ENCODE assay signal across 8 mouse cellular contexts in genomic region chr4:98104161-98104560, GRCm38 (mm10).
DNase-seq lines count a peak whose midpoint lies in the region; ATAC-seq and TF ChIP-seq lines count a peak whose summit lies in the region.

No protein-coding gene starts in this region.

- TF ChIP-seq POLR2A in lung, adult 2 months (IDR thresholded peaks at IDR 0.05; ENCODE audit: borderline replicate concordance, extremely low read depth, low read depth, low read length), result no peak

- no peak for DNase-seq in hindbrain, embryonic 10.5 days (ENCODE audit: low spot score)
- no peak for DNase-seq in hindbrain, postnatal 0 days (ENCODE audit: low spot score)
- peak; percentile 83 for DNase-seq in adrenal gland, postnatal 10 days
- no peak for DNase-seq in heart, postnatal 0 days (ENCODE audit: low spot score)
- DNase-seq in lung, adult 2 months, result peak; percentile 47
- no peak for DNase-seq in spleen, postnatal 10 days (ENCODE audit: low spot score in 2 of 2)
- no peak for DNase-seq in retina, postnatal 1 day

- H3K4me2 ChIP-seq in hindbrain, postnatal 0 days (ENCODE audit: low read depth, low read length), result no peak overlapping the region
- no peak overlapping the region for H3K4me2 ChIP-seq in heart, postnatal 0 days (ENCODE audit: low read depth, low read length)
- H3K4me2 ChIP-seq in intestine, embryonic 15.5 days (replicated peaks), result no peak overlapping the region

- no peak overlapping the region for H3K4me3 ChIP-seq in hindbrain, embryonic 10.5 days
- H3K4me3 ChIP-seq in hindbrain, postnatal 0 days (ENCODE audit: low read length), result no peak overlapping the region
- H3K4me3 ChIP-seq in heart, postnatal 0 days (ENCODE audit: low read depth, low read length), result no peak overlapping the region
- H3K4me3 ChIP-seq in lung, adult 2 months (replicated peaks; ENCODE audit: extremely low read depth, low read depth, low read length), result no peak overlapping the region
- no peak overlapping the region for H3K4me3 ChIP-seq in intestine, embryonic 15.5 days (replicated peaks)

- H3K27ac ChIP-seq in hindbrain, embryonic 10.5 days, result peak overlapping the region; percentile 71
- no peak overlapping the region for H3K27ac ChIP-seq in hindbrain, postnatal 0 days
- peak overlapping the region; percentile 35; the same call in 1 of the 2 replicates for H3K27ac ChIP-seq in heart, postnatal 0 days (ENCODE audit: low read depth)
- no peak overlapping the region for H3K27ac ChIP-seq in intestine, embryonic 15.5 days

- H3K9me3 ChIP-seq in hindbrain, embryonic 10.5 days, result no peaks in the 10 kb centered on the region
- no peaks in the 10 kb centered on the region for H3K9me3 ChIP-seq in hindbrain, postnatal 0 days (ENCODE audit: low read length)
- H3K9me3 ChIP-seq in heart, postnatal 0 days (replicated peaks; ENCODE audit: control insufficient read depth, low read length), result no peaks in the 10 kb centered on the region
- no peaks in the 10 kb centered on the region for H3K9me3 ChIP-seq in intestine, embryonic 15.5 days

- H3K36me3 ChIP-seq in hindbrain, embryonic 10.5 days, result no peaks in the 10 kb centered on the region
- no peaks in the 10 kb centered on the region for H3K36me3 ChIP-seq in hindbrain, postnatal 0 days (ENCODE audit: insufficient read depth, low read length)
- no peaks in the 10 kb centered on the region for H3K36me3 ChIP-seq in heart, postnatal 0 days (replicated peaks; ENCODE audit: control insufficient read depth, insufficient read depth, low read length)
- no peaks in the 10 kb centered on the region for H3K36me3 ChIP-seq in intestine, embryonic 15.5 days

- no peak for TF ChIP-seq CTCF in hindbrain, postnatal 0 days (IDR thresholded peaks at IDR 0.05; ENCODE audit: low read depth)
- no peak for TF ChIP-seq CTCF in heart, postnatal 0 days (IDR thresholded peaks at IDR 0.05; ENCODE audit: low read depth)
- no peak for TF ChIP-seq CTCF in lung, adult 2 months (IDR thresholded peaks at IDR 0.05; ENCODE audit: insufficient read depth, low read length)

- H3K9ac ChIP-seq in hindbrain, postnatal 0 days (replicated peaks; ENCODE audit: low read length), result no peak overlapping the region
- H3K9ac ChIP-seq in heart, postnatal 0 days (replicated peaks; ENCODE audit: low read depth, low read length), result no peak overlapping the region
- no peak overlapping the region for H3K9ac ChIP-seq in intestine, embryonic 15.5 days

- peaks cover 34% of the 10 kb centered on the region for H3K27me3 ChIP-seq in hindbrain, embryonic 10.5 days (ENCODE audit: insufficient read depth, poor library complexity, severe bottlenecking)
- no peaks in the 10 kb centered on the region for H3K27me3 ChIP-seq in hindbrain, postnatal 0 days (ENCODE audit: insufficient read depth, low read length)
- H3K27me3 ChIP-seq in heart, postnatal 0 days (ENCODE audit: control insufficient read depth, insufficient read depth, low read length), result no peaks in the 10 kb centered on the region
- no peaks in the 10 kb centered on the region for H3K27me3 ChIP-seq in intestine, embryonic 15.5 days (replicated peaks)

- no peak for TF ChIP-seq EP300 in heart, postnatal 0 days (IDR thresholded peaks at IDR 0.05; ENCODE audit: low read depth)

- WGBS in hindbrain, embryonic 10.5 days, result 90% methylated on average over 8 of the region's 8 CpGs
- 65% methylated on average over 8 of the region's 8 CpGs for WGBS in hindbrain, postnatal 0 days
- 74% methylated on average over 8 of the region's 8 CpGs for WGBS in heart, postnatal 0 days
- 80% methylated on average over 8 of the region's 8 CpGs for WGBS in lung, adult 2 months
- WGBS in intestine, embryonic 15.5 days, result 92% methylated on average over 8 of the region's 8 CpGs

- no peak for ATAC-seq in hindbrain, postnatal 0 days
- no peak for ATAC-seq in heart, postnatal 0 days (ENCODE audit: insufficient read depth, low read depth)
- no peak for ATAC-seq in intestine, embryonic 15.5 days

- H3K4me1 ChIP-seq in hindbrain, embryonic 10.5 days (replicated peaks), result peaks cover 93% of the 10 kb centered on the region
- H3K4me1 ChIP-seq in hindbrain, postnatal 0 days (ENCODE audit: insufficient read depth, low read length), result peaks cover 28% of the 10 kb centered on the region
- H3K4me1 ChIP-seq in heart, postnatal 0 days (ENCODE audit: control insufficient read depth, insufficient read depth), result peaks cover 38% of the 10 kb centered on the region
- H3K4me1 ChIP-seq in lung, adult 2 months (ENCODE audit: control insufficient read depth, insufficient read depth, low read length), result peaks cover 15% of the 10 kb centered on the region
- peaks cover 28% of the 10 kb centered on the region for H3K4me1 ChIP-seq in intestine, embryonic 15.5 days (replicated peaks)

Comparison
In these comparisons a context has a peak if more than half of its experiments do, and no peak if none do; other contexts are left out.
1. H3K27ac ChIP-seq: peak in hindbrain, embryonic 10.5 days (single experiment) and heart, postnatal 0 days (single experiment); none in hindbrain, postnatal 0 days (single experiment) and intestine, embryonic 15.5 days (single experiment).
2. DNase-seq: peak in adrenal gland, postnatal 10 days (single experiment) and lung, adult 2 months (single experiment); none in hindbrain, embryonic 10.5 days (single experiment), hindbrain, postnatal 0 days (single experiment), heart, postnatal 0 days (single experiment), spleen, postnatal 10 days (0 of 2) and retina, postnatal 1 day (single experiment).